Mouse (Mus musculus) stomach, postnatal 0 days (tissue): ENCODE results near the gene Capns2.

Source experiments
- CTCF ChIP-seq: IDR thresholded peaks from 2 replicates; pipeline ENCODE4 v1.5.1; 2016; ENCODE audit warnings: antibody characterized with exemption, low read depth, mild to moderate bottlenecking, moderate library complexity
- EP300 ChIP-seq: optimal IDR thresholded peaks from 2 replicates; pipeline ENCODE3; 2016; ENCODE audit warnings: antibody characterized with exemption

DNA sequence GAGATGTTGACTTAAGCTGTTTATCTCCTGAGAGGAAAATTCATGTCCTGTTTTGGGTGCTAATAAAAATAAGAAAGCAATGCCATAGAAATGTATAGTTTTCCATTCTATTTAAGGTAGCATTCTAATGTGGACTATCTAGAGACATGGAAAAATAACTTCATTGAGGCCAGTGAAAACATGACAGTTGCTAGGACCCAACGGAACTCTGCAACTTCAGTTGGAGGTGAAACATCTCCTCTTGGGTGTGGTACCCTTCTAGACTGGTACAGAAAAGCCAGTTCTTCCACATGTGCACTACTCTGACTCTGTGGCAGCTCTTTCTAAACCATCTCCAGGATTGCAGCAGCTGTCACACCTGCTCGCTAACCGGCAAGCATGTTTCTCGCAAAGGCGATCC is at the start of gene Capns2:
- TF ChIP-seq CTCF (no peak), EP300 (no peak)
